Mouse (Mus musculus) stomach, postnatal 0 days (tissue): Measurements from ENCODE around the gene Use1. TPM values are rescaled to one million over a fixed set of nuclear protein-coding genes. Genes with fewer than 3 reads are reported as not detected.

Experiments
- ATAC-seq: fragments of 200-750 bp; cut with Nextera tagmentation; 2 replicates; pipeline ENCODE4 v1.8.0; 2017; ENCODE audit not compliant: low FRiP score, low TSS enrichment
- DNase-seq: peaks from one replicate; pipeline ENCODE4 v3.0.0-alpha.2; 2016; ENCODE audit warnings: low spot score
- H3K27ac ChIP-seq: fragments of 300-500 bp; sonication (generic); replicated peaks from 2 replicates; pipeline ENCODE4 v1.5.1; 2014; ENCODE audit warnings: mild to moderate bottlenecking, control low read depth
- H3K27me3 ChIP-seq: fragments of 300-500 bp; sonication (generic); 2 replicates; pipeline ENCODE4 v1.6.1; 2014; ENCODE audit warnings: low read length; ENCODE audit not compliant: control insufficient read depth, insufficient read depth
- H3K36me3 ChIP-seq: fragments of 300-500 bp; sonication (generic); 2 replicates; pipeline ENCODE4 v1.6.1; 2014; ENCODE audit warnings: low read length, mixed read lengths; ENCODE audit not compliant: control insufficient read depth, insufficient read depth
- H3K4me1 ChIP-seq: fragments of 300-500 bp; sonication (generic); replicated peaks from 2 replicates; pipeline ENCODE4 v1.6.1; 2014; ENCODE audit warnings: antibody characterized with exemption; ENCODE audit not compliant: control insufficient read depth, insufficient read depth
- H3K4me2 ChIP-seq: fragments of 300-500 bp; sonication (generic); replicated peaks from 2 replicates; pipeline ENCODE4 v1.6.1; 2014; ENCODE audit warnings: low read depth, mild to moderate bottlenecking, control low read depth, moderate library complexity
- H3K4me3 ChIP-seq: fragments of 300-500 bp; sonication (generic); 2 replicates; pipeline ENCODE4 v1.5.1; 2014; ENCODE audit warnings: low read depth, low read length, control low read depth
- H3K9ac ChIP-seq: fragments of 300-500 bp; sonication (generic); 2 replicates; pipeline ENCODE4 v1.6.1; 2014; ENCODE audit warnings: mild to moderate bottlenecking, low read length, control low read depth, mixed read lengths
- H3K9me3 ChIP-seq: fragments of 300-500 bp; sonication (generic); 2 replicates; pipeline ENCODE4 v1.6.1; 2016; ENCODE audit warnings: low read length; ENCODE audit not compliant: control insufficient read depth
- CTCF ChIP-seq: IDR thresholded peaks from 2 replicates; pipeline ENCODE4 v1.5.1; 2016; ENCODE audit warnings: antibody characterized with exemption, low read depth, mild to moderate bottlenecking, moderate library complexity
- EP300 ChIP-seq: optimal IDR thresholded peaks from 2 replicates; pipeline ENCODE3; 2016; ENCODE audit warnings: antibody characterized with exemption
- WGBS: fragments of 180-500 bp; shearing (Covaris S2); extraction: QIAGEN DNeasy Blood & Tissue Kit; methylation state at CpG from one replicate; pipeline ENCODE4 v1.1.7; 2014; 5-methylcytosine and 5-hydroxymethylcytosine counted together
- polyA plus RNA-seq: library from polyadenylated mRNA; unstranded; fragments of >200 nt; fragmentation: Nextera tagmentation; extraction: Ambion mirVana; gene quantifications from 2 replicates; pipeline ENCODE4 v1.2.1, GENCODE M21; 2015

Gene Use1
- polyA plus RNA-seq, 1 experiment from 2014 or later: 97.1 TPM

- TF ChIP-seq CTCF: peak; percentile 5; the same call in 1 of the 2 replicates
- TF ChIP-seq EP300: no peak
- no peak for ATAC-seq
- Histone ChIP-seq H3K9ac (no peak overlapping the region), H3K4me1 (peaks cover 6% of the 10 kb centered on the region; the same call in 1 of the 2 replicates), H3K9me3 (no peaks in the 10 kb centered on the region), H3K4me3 (no peak overlapping the region), H3K36me3 (no peaks in the 10 kb centered on the region), H3K4me2 (no peak overlapping the region), H3K27me3 (no peaks in the 10 kb centered on the region), H3K27ac (no peak overlapping the region)
- 77% methylated on average over 12 of the region's 12 CpGs for WGBS
- no peak for DNase-seq
Observed at GRCm38 (mm10) chr8:71385212-71385835, 18.7 kb downstream of the Use1 start.

- DNase-seq: no peak
- no peaks in the 10 kb centered on the region for H3K36me3 ChIP-seq
Observed at GRCm38 (mm10) chr8:71388267-71388666, 21.6 kb downstream of the Use1 start.

GRCm38 (mm10) chr8:71391696-71392095, 25.0 kb downstream of the Use1 start:
- 84% methylated on average over 2 of the region's 2 CpGs for WGBS
- ATAC-seq (no peak), DNase-seq (no peak)
- no peak overlapping the region for H3K9ac ChIP-seq
- H3K27ac ChIP-seq: no peak overlapping the region
- no peaks in the 10 kb centered on the region for H3K9me3 ChIP-seq
- H3K36me3 ChIP-seq: no peaks in the 10 kb centered on the region
- no peaks in the 10 kb centered on the region for H3K4me1 ChIP-seq
- H3K4me3 ChIP-seq: no peak overlapping the region
- H3K4me2 ChIP-seq: no peak overlapping the region
- TF ChIP-seq EP300: no peak
- TF ChIP-seq CTCF: no peak
- no peaks in the 10 kb centered on the region for H3K27me3 ChIP-seq

More at GRCm38 (mm10) chr8:71388267-71388666, 21.6 kb downstream of the Use1 start:
- H3K4me2 ChIP-seq: no peak overlapping the region
- H3K9ac ChIP-seq: no peak overlapping the region
- no peaks in the 10 kb centered on the region for H3K27me3 ChIP-seq
- no peaks in the 10 kb centered on the region for H3K9me3 ChIP-seq
- H3K4me1 ChIP-seq: no peaks in the 10 kb centered on the region; the same call in 1 of the 2 replicates
- no peak for ATAC-seq
- 41% methylated on average over 1 of the region's 1 CpGs for WGBS
- no peak for TF ChIP-seq CTCF
- TF ChIP-seq EP300: no peak
- no peak overlapping the region for H3K4me3 ChIP-seq
- H3K27ac ChIP-seq: no peak overlapping the region

- ATAC-seq (no peak), DNase-seq (no peak)
- 74% methylated on average over 5 of the region's 5 CpGs for WGBS
- H3K4me1 ChIP-seq: peaks cover 2% of the 10 kb centered on the region; the same call in 1 of the 2 replicates
- H3K36me3 ChIP-seq: no peaks in the 10 kb centered on the region
- H3K27ac ChIP-seq: no peak overlapping the region
- no peaks in the 10 kb centered on the region for H3K9me3 ChIP-seq
- H3K27me3 ChIP-seq: no peaks in the 10 kb centered on the region
- H3K9ac ChIP-seq: no peak overlapping the region
- H3K4me2 ChIP-seq: no peak overlapping the region
- TF ChIP-seq CTCF: no peak
- TF ChIP-seq EP300: no peak
- H3K4me3 ChIP-seq: no peak overlapping the region
Observed at GRCm38 (mm10) chr8:71392391-71392790, 25.7 kb downstream of the Use1 start.

- no peaks in the 10 kb centered on the region for H3K36me3 ChIP-seq
- H3K4me1 ChIP-seq: peaks cover 5% of the 10 kb centered on the region; the same call in 1 of the 2 replicates
- H3K4me2 ChIP-seq: no peak overlapping the region
- H3K27ac ChIP-seq: no peak overlapping the region
- no peak for DNase-seq
- H3K4me3 ChIP-seq: no peak overlapping the region
- ATAC-seq: no peak
- TF ChIP-seq EP300: no peak
- TF ChIP-seq CTCF: no peak
- 23% methylated on average over 3 of the region's 3 CpGs for WGBS
- no peak overlapping the region for H3K9ac ChIP-seq
- no peaks in the 10 kb centered on the region for H3K27me3 ChIP-seq
- H3K9me3 ChIP-seq: no peaks in the 10 kb centered on the region
Observed at GRCm38 (mm10) chr8:71392871-71393270, 26.2 kb downstream of the Use1 start.

- H3K27me3 ChIP-seq: no peaks in the 10 kb centered on the region
- H3K4me2 ChIP-seq: peak overlapping the region; percentile 17; the same call in 1 of the 2 replicates
- H3K4me1 ChIP-seq: peaks cover 5% of the 10 kb centered on the region; the same call in 1 of the 2 replicates
- H3K36me3 ChIP-seq: peaks cover 6% of the 10 kb centered on the region; the same call in 1 of the 2 replicates
- H3K9ac ChIP-seq: no peak overlapping the region
- ATAC-seq (no peak), DNase-seq (no peak)
- TF ChIP-seq EP300 (no peak), CTCF (no peak)
- H3K27ac ChIP-seq: no peak overlapping the region
- H3K9me3 ChIP-seq: no peaks in the 10 kb centered on the region
- 77% methylated on average over 7 of the region's 7 CpGs for WGBS
- no peak overlapping the region for H3K4me3 ChIP-seq
Observed at GRCm38 (mm10) chr8:71394481-71394880, 27.8 kb downstream of the Use1 start.
